Mouse (Mus musculus): ENCODE measurements around the gene Fabp6. TPM values are rescaled to one million over a fixed set of nuclear protein-coding genes. Genes with fewer than 3 reads are reported as not detected.

Gene Fabp6
- total RNA-seq, 1 experiment, result not detected

GRCm38 (mm10) chr11:43565414-43565813, 35.9 kb downstream of the Fabp6 start:
- Histone ChIP-seq H3K9ac (ENCODE audit: insufficient read depth, low read depth, low read length, poor library complexity, severe bottlenecking) (no peak overlapping the region), H3K36me3 (ENCODE audit: control insufficient read depth, insufficient read depth, low read length, poor library complexity, severe bottlenecking) (no peaks in the 10 kb centered on the region), H3K9me3 (ENCODE audit: control insufficient read depth, insufficient read depth, low read depth, low read length) (no peaks in the 10 kb centered on the region), H3K4me1 (ENCODE audit: control insufficient read depth in 2 of 2, insufficient read depth in 2 of 2, low read length in 2 of 2, poor library complexity in 1 of 2) (peaks cover 2 to 11% of the 10 kb centered on the region in 2 experiments; a peak in 2 of 4 replicates), H3K27ac (ENCODE audit: insufficient read depth, low read depth, low read length, poor library complexity, severe bottlenecking) (no peak overlapping the region), H3K4me3 (ENCODE audit: insufficient read depth in 1 of 2, low read depth in 1 of 2, low read length in 2 of 2, poor library complexity in 1 of 2, severe bottlenecking in 1 of 2) (no peak overlapping the region)
- in situ Hi-C loops (cut with MboI; ENCODE audit: low sequenced_read_pairs in 2 of 2, unreplicated experiment in 2 of 2), result no loop called here
- DNase-seq (ENCODE audit: low read depth, low spot score), result no peak
- no peak for TF ChIP-seq ZC3H11A (IDR thresholded peaks at IDR 0.05; ENCODE audit: borderline replicate concordance, low read depth, low read length)
- TF ChIP-seq ZNF384 (IDR thresholded peaks at IDR 0.05; ENCODE audit: low read depth, low read length), result no peak
- TF ChIP-seq HCFC1 (IDR thresholded peaks at IDR 0.05; ENCODE audit: borderline replicate concordance, insufficient read depth, low read length), result no peak
- TF ChIP-seq CHD2 (IDR thresholded peaks at IDR 0.05; ENCODE audit: low read depth, low read length), result no peak
- no peak for TF ChIP-seq MAFK (IDR thresholded peaks at IDR 0.05; ENCODE audit: insufficient read depth, low read depth, low read length)

- no peak overlapping the region for H3K9ac ChIP-seq (ENCODE audit: insufficient read depth, low read depth, low read length, poor library complexity, severe bottlenecking)
- in situ Hi-C loops (cut with MboI; ENCODE audit: low sequenced_read_pairs in 2 of 2, unreplicated experiment in 2 of 2), result no loop called here
- no peak for DNase-seq (ENCODE audit: low read depth, low spot score)
- no peaks in the 10 kb centered on the region for H3K36me3 ChIP-seq (ENCODE audit: control insufficient read depth, insufficient read depth, low read length, poor library complexity, severe bottlenecking)
- no peak overlapping the region for H3K4me3 ChIP-seq (ENCODE audit: insufficient read depth in 1 of 2, low read depth in 1 of 2, low read length in 2 of 2, poor library complexity in 1 of 2, severe bottlenecking in 1 of 2)
- peaks cover 2 to 15% of the 10 kb centered on the region in 2 experiments; a peak in 2 of 4 replicates for H3K4me1 ChIP-seq (ENCODE audit: control insufficient read depth in 2 of 2, insufficient read depth in 2 of 2, low read length in 2 of 2, poor library complexity in 1 of 2)
- H3K9me3 ChIP-seq (ENCODE audit: control insufficient read depth, insufficient read depth, low read depth, low read length), result no peaks in the 10 kb centered on the region
- TF ChIP-seq HCFC1 (IDR thresholded peaks at IDR 0.05; ENCODE audit: borderline replicate concordance, insufficient read depth, low read length) (no peak), ZC3H11A (IDR thresholded peaks at IDR 0.05; ENCODE audit: borderline replicate concordance, low read depth, low read length) (no peak), ZNF384 (IDR thresholded peaks at IDR 0.05; ENCODE audit: low read depth, low read length) (no peak), CHD2 (IDR thresholded peaks at IDR 0.05; ENCODE audit: low read depth, low read length) (no peak), MAFK (IDR thresholded peaks at IDR 0.05; ENCODE audit: insufficient read depth, low read depth, low read length) (no peak)
- H3K27ac ChIP-seq (ENCODE audit: insufficient read depth, low read depth, low read length, poor library complexity, severe bottlenecking), result no peak overlapping the region
These were observed 37.6 kb downstream of the Fabp6 start for GRCm38 (mm10) chr11:43563654-43564244.

GRCm38 (mm10) chr11:43559515-43560292, 41.6 kb downstream of the Fabp6 start:
- Histone ChIP-seq H3K36me3 (ENCODE audit: control insufficient read depth, insufficient read depth, low read length, poor library complexity, severe bottlenecking) (no peaks in the 10 kb centered on the region), H3K4me3 (ENCODE audit: insufficient read depth in 1 of 2, low read depth in 1 of 2, low read length in 2 of 2, poor library complexity in 1 of 2, severe bottlenecking in 1 of 2) (no peak overlapping the region), H3K4me1 (ENCODE audit: control insufficient read depth in 2 of 2, insufficient read depth in 2 of 2, low read length in 2 of 2, poor library complexity in 1 of 2) (peaks cover 0 to 5% of the 10 kb centered on the region in 2 experiments; a peak in 1 of 4 replicates), H3K27ac (ENCODE audit: insufficient read depth, low read depth, low read length, poor library complexity, severe bottlenecking) (no peak overlapping the region), H3K9ac (ENCODE audit: insufficient read depth, low read depth, low read length, poor library complexity, severe bottlenecking) (no peak overlapping the region), H3K9me3 (ENCODE audit: control insufficient read depth, insufficient read depth, low read depth, low read length) (no peaks in the 10 kb centered on the region)
- TF ChIP-seq CHD2 (IDR thresholded peaks at IDR 0.05; ENCODE audit: low read depth, low read length), result no peak
- TF ChIP-seq MAFK (IDR thresholded peaks at IDR 0.05; ENCODE audit: insufficient read depth, low read depth, low read length), result no peak
- no peak for TF ChIP-seq ZNF384 (IDR thresholded peaks at IDR 0.05; ENCODE audit: low read depth, low read length)
- TF ChIP-seq ZC3H11A (IDR thresholded peaks at IDR 0.05; ENCODE audit: borderline replicate concordance, low read depth, low read length), result no peak
- TF ChIP-seq HCFC1 (IDR thresholded peaks at IDR 0.05; ENCODE audit: borderline replicate concordance, insufficient read depth, low read length), result no peak
- in situ Hi-C loops (cut with MboI; ENCODE audit: low sequenced_read_pairs in 2 of 2, unreplicated experiment in 2 of 2), result no loop called here
- no peak for DNase-seq (ENCODE audit: low read depth, low spot score)

GRCm38 (mm10) chr11:43556538-43556937, 44.8 kb downstream of the Fabp6 start:
- no peak for DNase-seq (ENCODE audit: low read depth, low spot score)

More at GRCm38 (mm10) chr11:43556538-43556937, 44.8 kb downstream of the Fabp6 start:
- no peak overlapping the region for H3K9ac ChIP-seq (ENCODE audit: insufficient read depth, low read depth, low read length, poor library complexity, severe bottlenecking)
- in situ Hi-C loops (cut with MboI; ENCODE audit: low sequenced_read_pairs in 2 of 2, unreplicated experiment in 2 of 2), result no loop called here
- no peaks in the 10 kb centered on the region for H3K36me3 ChIP-seq (ENCODE audit: control insufficient read depth, insufficient read depth, low read length, poor library complexity, severe bottlenecking)
- no peak for TF ChIP-seq HCFC1 (IDR thresholded peaks at IDR 0.05; ENCODE audit: borderline replicate concordance, insufficient read depth, low read length)
- TF ChIP-seq ZC3H11A (IDR thresholded peaks at IDR 0.05; ENCODE audit: borderline replicate concordance, low read depth, low read length), result no peak
- TF ChIP-seq ZNF384 (IDR thresholded peaks at IDR 0.05; ENCODE audit: low read depth, low read length), result no peak
- TF ChIP-seq MAFK (IDR thresholded peaks at IDR 0.05; ENCODE audit: insufficient read depth, low read depth, low read length), result no peak
- no peak for TF ChIP-seq CHD2 (IDR thresholded peaks at IDR 0.05; ENCODE audit: low read depth, low read length)
- H3K4me3 ChIP-seq (ENCODE audit: insufficient read depth in 1 of 2, low read depth in 1 of 2, low read length in 2 of 2, poor library complexity in 1 of 2, severe bottlenecking in 1 of 2), result no peak overlapping the region
- H3K9me3 ChIP-seq (ENCODE audit: control insufficient read depth, insufficient read depth, low read depth, low read length), result no peaks in the 10 kb centered on the region
- no peak overlapping the region for H3K27ac ChIP-seq (ENCODE audit: insufficient read depth, low read depth, low read length, poor library complexity, severe bottlenecking)
- H3K4me1 ChIP-seq (ENCODE audit: control insufficient read depth in 2 of 2, insufficient read depth in 2 of 2, low read length in 2 of 2, poor library complexity in 1 of 2), result peaks cover 0 to 3% of the 10 kb centered on the region in 2 experiments; a peak in 1 of 4 replicates

Data from ES-E14 (cell line).